Mouse (Mus musculus) thymus, postnatal 36 days (tissue): ENCODE measurements around the gene Cyp2c23.

ENCODE experiments used
- DNase-seq, 2 experiments: peaks; one replicate each; pipeline ENCODE4 v3.0.0; 2022; ENCODE audit warnings: mixed read lengths in 2 of 2

Cyp2c23 gene

DNA sequence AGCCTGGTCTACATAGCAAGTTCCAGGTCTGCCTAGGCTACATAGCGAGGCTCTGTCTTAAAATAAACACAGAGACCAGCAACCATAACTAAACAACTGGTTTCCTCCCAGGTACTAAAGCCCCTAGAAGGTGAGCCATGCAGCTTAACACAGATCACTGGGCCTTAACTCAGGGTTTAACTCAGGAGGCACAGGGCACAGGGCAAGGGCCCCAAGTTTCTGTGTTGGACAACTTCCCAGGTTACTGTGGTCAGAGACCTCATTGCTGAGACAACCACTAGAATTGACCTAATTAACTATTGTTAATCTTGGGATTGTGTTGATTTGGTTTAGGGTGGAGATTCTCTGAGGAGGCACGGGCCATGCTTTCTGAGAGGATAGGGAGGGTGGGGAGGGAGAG lies 62.5 kb downstream of the Cyp2c23 start:
- no peak for DNase-seq

DNA sequence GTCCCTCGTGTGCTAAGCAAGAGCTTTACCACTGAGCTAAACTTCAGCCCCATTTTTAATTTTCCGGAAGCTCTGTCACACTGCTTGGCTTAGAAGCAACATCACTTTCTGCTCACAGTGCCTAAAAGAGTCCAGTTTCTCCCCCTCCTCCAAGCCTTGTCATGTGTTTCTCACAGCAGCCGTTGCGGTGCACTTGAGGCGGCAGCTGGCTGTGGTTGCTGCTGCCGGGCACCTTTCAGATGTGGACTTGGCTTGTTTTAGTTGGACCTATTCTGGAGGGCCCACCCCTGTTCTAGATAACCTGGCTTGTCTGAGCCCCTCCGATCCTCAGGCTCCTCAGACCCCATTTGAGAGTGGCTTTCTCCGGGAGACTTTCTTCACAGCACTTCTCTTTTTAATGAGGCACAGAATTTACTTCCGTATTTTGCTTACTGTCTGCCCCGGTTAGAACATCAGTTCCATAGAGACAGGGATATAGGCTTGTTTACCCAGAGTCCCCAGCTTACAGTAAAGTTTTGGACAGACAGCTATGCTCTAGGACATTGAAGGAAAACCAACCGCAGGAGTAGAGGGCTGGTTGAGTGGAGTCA lies 63.4 kb downstream of the Cyp2c23 start:
- peak in 1 of 2 experiments; percentile 12 for DNase-seq

DNA sequence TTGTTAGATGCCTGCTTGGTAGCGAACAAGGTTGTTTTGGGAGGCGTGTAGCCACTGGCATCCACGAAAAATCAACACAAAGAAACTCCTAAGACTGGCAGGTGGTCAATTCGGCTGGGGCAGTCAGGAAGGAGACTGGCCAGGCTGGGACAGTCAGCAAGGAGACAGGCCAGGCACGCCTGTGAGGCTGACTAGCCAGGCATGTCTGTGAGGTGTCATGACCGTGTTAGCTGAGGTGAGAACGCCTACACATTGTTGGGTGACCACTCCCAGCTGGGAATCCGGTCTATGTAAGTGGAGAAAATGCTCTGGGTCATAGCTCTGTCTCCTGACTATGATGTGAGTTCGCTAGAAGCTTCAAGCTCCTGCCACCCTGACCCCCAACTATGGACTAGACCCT lies 66.2 kb downstream of the Cyp2c23 start:
- DNase-seq = no peak

DNA sequence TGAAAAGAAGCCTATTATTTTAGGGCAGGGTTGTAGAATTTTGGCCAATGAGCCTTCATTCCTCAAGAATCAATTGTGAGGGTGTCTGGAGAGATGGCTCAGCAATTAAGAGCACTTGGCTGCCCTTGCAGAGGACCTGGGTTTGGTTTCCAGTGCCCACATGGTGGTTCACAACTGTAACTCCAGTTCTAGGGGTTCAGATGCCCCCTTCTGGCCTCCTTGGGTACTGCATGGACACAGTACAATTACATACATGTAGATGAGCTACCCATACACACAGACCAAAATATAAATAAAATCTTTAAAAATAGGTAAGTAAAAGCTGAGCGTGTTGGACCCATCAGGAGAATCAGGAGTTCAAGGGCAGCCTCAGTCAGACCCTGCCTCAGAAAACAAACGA lies 67.8 kb downstream of the Cyp2c23 start:
- DNase-seq = peak; percentile 20 to 23

DNA sequence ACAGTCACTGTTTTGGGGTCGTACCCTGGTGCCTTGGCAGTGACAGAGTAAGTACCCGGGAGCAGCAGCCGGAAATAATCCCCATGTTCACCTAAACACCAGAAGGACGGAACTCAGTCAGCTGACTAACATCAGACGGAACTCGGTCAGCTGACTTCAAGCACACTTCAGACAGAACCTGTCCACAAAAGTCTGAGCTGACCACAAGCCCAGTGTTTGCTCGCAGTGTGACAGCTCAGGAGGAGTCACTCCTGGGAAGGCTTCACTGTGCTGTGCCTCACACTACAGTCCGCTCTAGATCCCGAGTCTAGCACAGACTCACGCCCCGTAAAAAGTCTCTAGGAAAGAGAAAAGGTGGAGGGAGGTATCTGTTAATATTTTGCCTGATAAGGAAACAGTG lies 69.0 kb downstream of the Cyp2c23 start:
- DNase-seq = no peak

DNA sequence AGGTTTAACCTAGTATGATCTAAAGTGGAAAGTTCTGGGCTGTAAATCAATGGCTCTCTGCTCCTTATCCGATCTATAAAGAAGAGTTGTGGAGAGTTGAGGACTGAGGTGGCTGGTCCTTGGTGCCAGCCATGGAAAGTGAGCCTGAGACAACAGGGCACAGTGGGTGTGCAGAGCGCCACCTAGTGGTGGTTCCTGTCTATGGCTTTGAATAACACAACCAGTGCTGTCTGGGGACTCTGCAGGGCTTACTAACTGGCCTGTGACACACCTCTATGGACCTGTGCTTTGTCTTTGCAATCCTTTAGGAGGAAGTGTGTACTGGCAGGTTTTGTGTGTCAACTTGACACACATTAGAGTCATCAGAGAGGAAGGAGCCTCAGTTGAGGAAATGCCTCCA lies 69.8 kb downstream of the Cyp2c23 start:
- DNase-seq = peak; percentile 48 to 60

DNA sequence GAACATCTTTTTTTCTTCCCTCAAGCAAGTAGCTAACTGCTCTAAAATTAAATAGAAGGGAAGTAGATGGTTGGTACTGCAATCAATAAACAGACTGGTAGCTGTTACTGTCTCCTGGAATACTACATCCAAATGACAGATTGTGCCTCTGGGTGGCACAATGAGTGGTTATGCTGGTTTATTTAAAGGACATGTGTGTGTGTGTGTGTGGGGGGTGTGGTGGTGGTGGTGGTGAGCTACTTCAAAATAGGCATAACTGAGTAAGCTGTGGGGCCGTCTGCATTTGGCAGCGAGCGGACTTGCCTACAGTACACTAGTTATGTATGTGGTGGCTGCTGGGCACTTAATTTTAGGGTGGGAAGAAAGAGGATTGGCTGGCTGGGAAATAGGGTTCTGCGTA lies 71.1 kb downstream of the Cyp2c23 start:
- DNase-seq = no peak

DNA sequence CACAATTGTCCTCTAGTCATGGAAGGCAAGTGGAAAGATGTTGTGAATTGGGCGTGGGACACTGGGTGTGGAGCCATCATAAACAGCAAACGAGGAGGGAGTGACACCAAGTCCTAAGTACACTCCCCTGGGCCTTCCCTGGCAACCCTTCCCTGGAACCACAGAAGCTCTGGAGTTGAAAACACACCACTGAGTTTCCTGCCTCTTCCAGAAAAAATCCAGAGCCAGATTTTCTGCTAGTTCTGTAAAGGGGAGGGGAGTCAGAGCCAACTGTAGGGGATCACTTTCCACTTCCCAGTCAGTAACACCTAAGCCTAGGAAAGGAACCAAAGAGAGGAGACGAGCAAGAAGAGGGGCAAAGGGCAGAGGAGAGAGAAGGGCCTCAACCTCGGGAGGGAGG lies 71.6 kb downstream of the Cyp2c23 start:
- DNase-seq = no peak

DNA sequence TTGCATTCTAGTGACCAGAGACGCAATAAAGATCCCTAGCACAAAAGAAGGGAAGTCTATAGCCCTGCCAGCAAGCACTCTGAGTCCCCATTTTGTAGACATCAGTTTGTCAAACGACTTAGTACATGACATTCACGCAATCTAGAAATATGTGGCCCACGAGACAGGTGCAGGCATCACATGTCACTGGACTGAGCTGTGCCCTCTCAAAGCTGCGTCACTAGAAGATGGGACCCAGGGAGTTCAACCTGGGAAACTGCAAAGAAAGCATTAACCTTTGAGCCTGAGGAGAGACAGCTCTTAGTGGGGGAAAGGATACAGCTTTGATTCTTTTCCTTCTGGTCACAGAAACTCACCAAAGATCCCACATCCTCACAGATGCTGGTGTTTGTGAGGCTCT lies 73.7 kb downstream of the Cyp2c23 start:
- DNase-seq = no peak
